In the genomic region with DNA sequence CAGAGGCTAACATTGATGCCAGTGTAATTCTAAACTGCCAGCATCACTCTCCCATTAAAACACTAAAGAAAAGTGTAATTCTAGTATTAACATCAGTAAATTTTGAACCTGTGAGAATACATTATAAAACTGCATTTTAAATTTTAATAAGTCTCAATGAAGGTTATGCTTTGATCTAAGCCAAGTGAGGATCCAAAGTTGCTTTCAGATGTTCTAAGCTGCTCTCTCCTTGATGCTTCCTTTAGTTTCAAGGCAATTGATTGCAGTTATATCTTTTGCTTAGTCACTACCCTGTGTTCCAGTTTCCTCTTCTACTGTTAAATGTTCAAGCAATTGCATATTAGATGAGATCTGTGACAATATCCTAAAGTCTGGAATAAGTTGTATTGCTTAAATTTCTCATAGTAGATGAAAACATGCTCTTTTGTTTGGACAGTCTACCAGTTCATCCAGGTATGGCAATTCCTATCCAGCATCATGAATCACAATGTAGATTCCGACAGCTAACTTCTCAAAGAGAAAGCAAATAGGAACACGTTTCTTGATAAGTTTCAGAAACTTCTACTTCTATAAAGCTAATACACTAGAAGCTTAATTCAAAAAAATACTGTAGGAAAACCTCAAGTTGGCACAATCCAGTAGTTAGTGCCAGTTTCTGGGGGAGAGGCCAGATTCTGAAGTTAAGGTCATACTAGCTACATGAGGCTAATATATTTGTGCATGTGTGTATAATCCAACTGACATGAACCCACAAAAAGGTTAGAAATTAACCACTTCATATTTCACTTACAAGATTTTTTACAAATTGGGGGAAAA, we compare ENCODE assay signal across 8 mouse cellular contexts. TPM values are rescaled to one million over a fixed set of nuclear protein-coding genes. Genes with fewer than 3 reads are reported as not detected.
A peak's percentile ranks its signal among the peaks of the same experiment; 100 is the strongest.
DNase-seq lines count a peak whose midpoint lies in the region; ATAC-seq and TF ChIP-seq lines count a peak whose summit lies in the region.

No protein-coding gene starts in this region.

- no peaks in the 10 kb centered on the region for H3K36me3 ChIP-seq in liver, embryonic 11.5 days (ENCODE audit: control insufficient read depth, insufficient read depth, low read length)
- H3K36me3 ChIP-seq in hindbrain, embryonic 15.5 days, result no peaks in the 10 kb centered on the region
- H3K36me3 ChIP-seq in myocyte (ENCODE audit: control insufficient read depth, insufficient read depth), result no peaks in the 10 kb centered on the region

- H3K27me3 ChIP-seq in liver, embryonic 11.5 days (replicated peaks; ENCODE audit: control insufficient read depth, insufficient read depth, low read length), result no peaks in the 10 kb centered on the region
- H3K27me3 ChIP-seq in hindbrain, embryonic 15.5 days, result no peaks in the 10 kb centered on the region
- H3K27me3 ChIP-seq in myocyte (ENCODE audit: control insufficient read depth, insufficient read depth, insufficient read length), result no peaks in the 10 kb centered on the region

- no peak overlapping the region for H3ac ChIP-seq in myocyte (ENCODE audit: control insufficient read depth, insufficient read length)

- no peaks in the 10 kb centered on the region for H3K79me2 ChIP-seq in myocyte (ENCODE audit: control insufficient read depth, insufficient read depth)

- no peak for DNase-seq in liver, embryonic 11.5 days (ENCODE audit: low spot score)
- DNase-seq in liver, result no peak
- peak; percentile 62 for DNase-seq in c-Kit-negative CD71-positive TER-119-positive erythroid progenitor cells, embryonic 14.5 days (ENCODE audit: low read depth, low spot score)
- no peak for DNase-seq in frontal cortex, postnatal 14 days (ENCODE audit: low spot score in 2 of 2)
- DNase-seq in cerebellum, postnatal 25 days, result no peak
- DNase-seq in urinary bladder, postnatal 14 days (ENCODE audit: low spot score), result no peak

- no peak for ATAC-seq in liver, embryonic 11.5 days (replicated peaks; ENCODE audit: low FRiP score)
- no peak for ATAC-seq in hindbrain, embryonic 15.5 days (ENCODE audit: low FRiP score, low read depth)

- peak overlapping the region; percentile 50 for H3K4me3 ChIP-seq in liver, embryonic 11.5 days (ENCODE audit: low read depth, low read length)
- peak overlapping the region; percentile 44 for H3K4me3 ChIP-seq in hindbrain, embryonic 15.5 days
- peak overlapping the region; percentile 27 for H3K4me3 ChIP-seq in myocyte

- H3K27ac ChIP-seq in liver, embryonic 11.5 days (ENCODE audit: low read depth, low read length), result peak overlapping the region; percentile 98
- H3K27ac ChIP-seq in hindbrain, embryonic 15.5 days (replicated peaks), result peak overlapping the region; percentile 96

- WGBS in liver, embryonic 11.5 days, result 32% methylated on average over 2 of the region's 2 CpGs
- 43% methylated on average over 2 of the region's 2 CpGs for WGBS in hindbrain, embryonic 15.5 days

- H3K9ac ChIP-seq in liver, embryonic 11.5 days (ENCODE audit: low read depth, low read length), result peak overlapping the region; percentile 79
- peak overlapping the region; percentile 50 for H3K9ac ChIP-seq in hindbrain, embryonic 15.5 days

- H3K4me1 ChIP-seq in liver, embryonic 11.5 days (replicated peaks; ENCODE audit: control insufficient read depth, insufficient read depth, low read length), result peaks cover 7% of the 10 kb centered on the region
- H3K4me1 ChIP-seq in hindbrain, embryonic 15.5 days (replicated peaks), result peaks cover 41% of the 10 kb centered on the region

- H3K9me3 ChIP-seq in liver, embryonic 11.5 days (ENCODE audit: control insufficient read depth, low read length), result no peaks in the 10 kb centered on the region
- H3K9me3 ChIP-seq in hindbrain, embryonic 15.5 days, result no peaks in the 10 kb centered on the region

- TF ChIP-seq POLR2A in myocyte (IDR thresholded peaks at IDR 0.05; ENCODE audit: insufficient read length, low read depth), result no peak

- peak overlapping the region; percentile 73 for H3K4me2 ChIP-seq in liver, embryonic 11.5 days
- H3K4me2 ChIP-seq in hindbrain, embryonic 15.5 days, result peak overlapping the region; percentile 58
- peak overlapping the region; percentile 64 for H3K4me2 ChIP-seq in myocyte (ENCODE audit: low read depth)

TF ChIP-seq in myocyte, 11 proteins besides CTCF, POLR2A, EP300 and RAD21:
- no peak for TF ChIP-seq USF1 (IDR thresholded peaks at IDR 0.05; ENCODE audit: low read depth)
- TF ChIP-seq MYOD1 (IDR thresholded peaks at IDR 0.05; ENCODE audit: control insufficient read depth in 1 of 3, insufficient read length in 2 of 3, low read depth in 2 of 3), result no peak
- TF ChIP-seq MAX (IDR thresholded peaks at IDR 0.05; ENCODE audit: low read depth), result no peak
- TF ChIP-seq SRF (IDR thresholded peaks at IDR 0.05; ENCODE audit: control insufficient read depth, insufficient read length, low read depth), result no peak
- TF ChIP-seq E2F4 (IDR thresholded peaks at IDR 0.05; ENCODE audit: insufficient read depth), result no peak
- no peak for TF ChIP-seq REST (IDR thresholded peaks at IDR 0.05; ENCODE audit: insufficient read depth, insufficient read length)
TF ChIP-seq in myocyte: peak in this region for 0.

RNA-seq across cellular contexts. Expression of gene Hist1h2bg, which starts 1.2 kb away (rescaled TPM):
- polyA plus RNA-seq in liver, embryonic 11.5 days (2014; fragmentation: Nextera tagmentation; extraction: Ambion mirVana), result 5.7 and 6.3 TPM in 2 replicates
- 2.5 and 3.1 TPM in 2 replicates for polyA plus RNA-seq in hindbrain, embryonic 15.5 days (2015; fragmentation: Nextera tagmentation; extraction: Ambion mirVana)
- 7.8 TPM for polyA plus RNA-seq in myocyte (2012; fragmentation: generic; extraction: Trizol)

RNA-seq across cellular contexts. Expression of gene Hist1h2ae, which starts 1.4 kb away (rescaled TPM):
- polyA plus RNA-seq in liver, embryonic 11.5 days (2014; fragmentation: Nextera tagmentation; extraction: Ambion mirVana), result 61.3 and 62.9 TPM in 2 replicates
- 15.9 and 27.4 TPM in 2 replicates for polyA plus RNA-seq in hindbrain, embryonic 15.5 days (2015; fragmentation: Nextera tagmentation; extraction: Ambion mirVana)
- 4.5 TPM for polyA plus RNA-seq in myocyte (2012; fragmentation: generic; extraction: Trizol)

RNA-seq across cellular contexts. Expression of gene Hist1h2bf, which starts 1.6 kb away (rescaled TPM):
- polyA plus RNA-seq in liver, embryonic 11.5 days (2014; fragmentation: Nextera tagmentation; extraction: Ambion mirVana), result 1.8 TPM in 2 replicates
- 0.76 and 2.0 TPM in 2 replicates for polyA plus RNA-seq in hindbrain, embryonic 15.5 days (2015; fragmentation: Nextera tagmentation; extraction: Ambion mirVana)
- polyA plus RNA-seq in myocyte (2012; fragmentation: generic; extraction: Trizol), result 2.1 TPM

RNA-seq across cellular contexts. Expression of gene Hist1h2ad, which starts 1.8 kb away (rescaled TPM):
- 0.84 and 0.92 TPM in 2 replicates for polyA plus RNA-seq in liver, embryonic 11.5 days (2014; fragmentation: Nextera tagmentation; extraction: Ambion mirVana)
- polyA plus RNA-seq in hindbrain, embryonic 15.5 days (2015; fragmentation: Nextera tagmentation; extraction: Ambion mirVana), result not detected in 2 replicates
- 1.6 TPM for polyA plus RNA-seq in myocyte (2012; fragmentation: generic; extraction: Trizol)

RNA-seq across cellular contexts. Expression of gene Hist1h3d, which starts 3.1 kb away (rescaled TPM):
- 7.7 and 8.5 TPM in 2 replicates for polyA plus RNA-seq in liver, embryonic 11.5 days (2014; fragmentation: Nextera tagmentation; extraction: Ambion mirVana)
- polyA plus RNA-seq in hindbrain, embryonic 15.5 days (2015; fragmentation: Nextera tagmentation; extraction: Ambion mirVana), result 1.2 and 2.0 TPM in 2 replicates
- 2.5 TPM for polyA plus RNA-seq in myocyte (2012; fragmentation: generic; extraction: Trizol)
